Mouse (Mus musculus): ENCODE data around the gene Fpgs. TPM values are rescaled to one million over a fixed set of nuclear protein-coding genes. Genes with fewer than 3 reads are reported as not detected.

Fpgs gene
- total RNA-seq, 2 experiments from 2014 or later, result 9.5 to 10.1 TPM

DNA sequence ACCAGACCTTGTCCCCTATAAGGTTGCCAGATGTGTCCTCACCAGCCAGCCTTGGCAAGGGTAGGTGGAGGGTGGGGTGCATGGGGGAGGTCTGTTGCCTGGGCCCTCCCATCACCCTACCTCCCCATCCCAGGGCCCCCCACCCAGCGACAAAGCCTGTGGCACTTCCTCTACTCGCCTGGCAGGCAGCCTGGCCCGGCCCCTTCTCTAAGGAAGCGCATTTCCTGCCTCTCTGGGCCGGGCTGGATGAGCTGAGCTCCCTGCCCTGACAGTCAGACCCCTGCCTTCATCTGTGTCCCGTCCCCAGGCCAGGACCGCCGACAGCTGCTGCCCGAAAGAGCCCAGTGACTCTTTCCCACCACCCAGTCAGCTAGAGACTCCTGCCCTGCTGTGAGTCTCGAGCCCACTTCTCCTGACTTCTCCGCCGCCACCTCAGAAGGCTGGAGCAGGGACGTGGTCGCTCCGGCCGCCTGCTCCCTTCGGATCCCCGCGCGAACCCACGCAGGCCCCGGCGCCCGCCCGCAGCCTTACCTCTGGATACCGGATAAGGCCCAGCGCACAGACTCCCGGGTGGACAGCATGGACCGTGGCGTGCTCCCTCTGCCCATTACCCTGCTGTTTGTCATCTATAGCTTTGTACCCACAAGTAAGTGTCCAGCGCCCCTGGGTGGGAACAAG, 57.4 kb downstream of the Fpgs start, which contains the start of gene Eng:
TSS of gene Eng (plus strand) at position 217 of the 678 bp plus-strand sequence.
- no peak for DNase-seq (ENCODE audit: low spot score in 2 of 2)
- intact Hi-C loops (cut with DNase I), result no loop called here

DNA sequence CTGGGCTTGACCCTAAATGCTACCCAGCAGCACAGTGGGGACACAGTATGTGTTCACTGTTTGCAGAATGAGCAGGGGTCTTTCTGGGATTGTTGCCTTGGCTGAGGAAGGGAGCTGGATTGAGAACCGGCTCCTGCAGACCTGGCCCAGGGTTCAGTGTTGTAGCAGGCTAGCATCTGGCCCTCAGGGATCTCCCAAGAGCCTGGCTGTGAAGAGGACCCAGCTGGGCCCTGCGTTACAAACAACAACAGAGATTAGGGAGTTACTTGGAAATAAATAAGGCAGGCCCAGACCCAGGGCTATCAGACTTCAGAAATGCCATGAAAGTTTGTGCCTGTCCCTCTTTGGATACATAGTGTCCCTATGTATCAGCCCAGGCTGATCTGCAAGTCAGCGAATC, 58.3 kb downstream of the Fpgs start:
- intact Hi-C loops (cut with DNase I), result no loop called here
- DNase-seq (ENCODE audit: low spot score in 2 of 2), result no peak

DNA sequence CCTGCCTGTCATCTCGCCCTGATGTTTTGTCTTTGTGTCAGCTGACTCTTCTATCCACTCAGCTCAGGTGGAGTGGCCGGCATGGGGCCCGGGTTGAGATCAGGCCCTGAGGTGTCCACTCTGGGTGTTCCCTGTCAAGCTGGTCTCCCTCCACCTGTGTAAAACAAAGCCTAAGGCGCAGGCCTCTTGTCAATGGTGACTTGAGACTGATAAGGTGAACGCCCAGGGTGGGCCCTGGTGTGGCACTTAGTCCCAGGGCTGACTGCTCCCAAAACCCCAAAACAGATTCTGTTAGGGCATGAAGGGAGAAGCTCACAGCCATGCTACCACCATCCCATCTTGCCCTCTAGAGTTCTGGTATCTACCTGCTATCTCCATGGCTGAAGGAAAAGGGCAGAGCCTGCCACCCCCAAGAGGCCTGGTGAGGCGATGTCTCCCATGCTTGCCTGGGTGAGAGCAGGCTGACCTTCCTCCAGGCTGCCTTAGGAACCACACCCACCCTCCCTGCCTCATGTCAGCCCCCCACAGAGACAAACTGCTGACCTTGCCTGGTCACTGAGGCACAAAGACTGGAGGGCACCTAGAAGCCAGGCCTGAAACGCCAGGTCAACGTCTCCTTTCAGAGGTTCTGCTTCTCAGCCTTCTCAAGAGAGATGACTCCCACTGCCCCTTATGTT, 59.0 kb downstream of the Fpgs start:
- intact Hi-C loops (cut with DNase I), result no loop called here
- no peak for DNase-seq (ENCODE audit: low spot score in 2 of 2)

DNA sequence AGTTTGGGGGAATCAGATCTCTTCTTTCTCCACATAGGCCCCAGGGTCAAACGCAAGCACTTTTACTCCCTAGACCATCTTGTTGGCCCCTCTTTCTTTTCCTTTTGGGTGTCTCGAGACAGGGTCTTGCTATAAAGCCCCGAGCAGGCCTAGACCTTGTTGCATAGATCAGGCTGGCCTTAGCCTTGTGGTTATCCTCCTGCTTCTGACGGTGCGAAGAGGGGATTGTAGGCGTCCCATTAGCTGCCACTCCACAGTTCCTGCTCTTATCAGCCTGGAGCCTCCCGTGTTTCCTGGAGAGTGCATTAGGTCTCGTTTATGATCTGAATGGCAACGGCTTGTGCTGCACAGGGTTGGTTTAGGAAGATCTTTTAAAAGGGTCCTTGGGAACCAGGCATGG, 59.9 kb downstream of the Fpgs start:
- intact Hi-C loops (cut with DNase I), result no loop called here
- DNase-seq (ENCODE audit: low spot score in 2 of 2), result no peak

DNA sequence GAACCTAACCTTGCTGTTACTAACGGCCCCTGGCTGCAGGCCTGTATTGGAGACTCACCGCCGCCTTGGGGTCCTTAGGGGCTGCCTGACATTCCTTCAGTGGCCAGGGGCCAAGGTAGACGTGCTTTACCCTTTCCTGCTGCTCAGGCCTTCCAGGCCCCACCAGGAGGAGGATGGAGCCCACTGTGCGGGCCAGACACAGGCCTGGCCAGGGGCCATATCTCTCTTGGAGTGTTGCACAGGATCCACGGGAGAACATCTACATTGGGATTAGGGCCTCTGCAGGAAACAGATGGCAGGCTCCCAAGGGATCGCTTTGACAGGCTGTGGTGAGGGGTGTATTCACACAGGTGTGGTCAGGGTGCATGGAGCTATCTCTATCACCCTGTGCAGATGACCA, 61.1 kb downstream of the Fpgs start:
- intact Hi-C loops (cut with DNase I), result no loop called here
- no peak for DNase-seq (ENCODE audit: low spot score in 2 of 2)

DNA sequence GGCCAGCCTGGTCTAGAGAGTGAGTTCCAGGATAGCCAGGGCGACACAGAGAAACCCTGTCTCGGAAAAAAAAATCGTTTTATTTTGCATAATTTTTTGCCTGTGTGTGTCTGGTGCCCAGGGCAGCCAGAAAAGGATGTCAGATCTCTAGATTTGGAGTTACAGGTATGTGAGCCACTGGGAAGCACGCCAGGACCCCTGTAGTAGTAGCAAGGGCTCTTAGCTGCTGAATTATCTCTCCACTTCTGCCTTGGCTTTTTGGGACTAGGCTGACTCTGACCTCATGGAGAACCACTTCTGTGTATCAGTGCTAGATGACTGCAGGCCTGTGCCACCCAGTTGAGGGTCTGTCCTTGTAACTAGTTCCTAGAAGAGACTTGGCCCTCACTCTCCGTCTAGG, 62.1 kb downstream of the Fpgs start:
- no peak for DNase-seq (ENCODE audit: low spot score in 2 of 2)
- intact Hi-C loops (cut with DNase I), result no loop called here

DNA sequence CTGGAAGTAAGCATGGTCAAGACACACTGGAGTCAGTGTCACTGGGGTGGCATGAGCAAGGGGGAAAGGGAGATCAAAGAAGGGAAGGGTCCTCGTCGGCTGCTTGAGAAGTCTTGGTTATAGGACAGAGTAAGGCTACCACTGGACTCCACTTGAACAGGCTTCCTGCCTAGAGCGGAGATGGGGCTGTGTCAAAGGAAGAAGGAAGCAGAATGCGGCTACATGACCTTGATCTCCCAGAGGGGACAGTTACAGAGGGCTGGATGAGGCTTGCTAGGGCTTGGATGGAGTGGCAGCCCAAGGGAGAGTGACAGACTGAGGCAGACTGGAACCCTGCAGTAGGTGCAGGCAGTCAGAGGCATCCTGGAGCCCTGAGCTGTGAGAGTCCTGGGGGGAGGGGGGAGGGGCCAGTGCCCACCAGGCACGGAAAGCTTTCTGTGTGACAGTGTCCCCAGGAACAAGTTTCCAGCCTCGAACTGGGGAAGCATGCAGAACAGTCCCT, 63.3 kb downstream of the Fpgs start:
- intact Hi-C loops (cut with DNase I), result no loop called here
- DNase-seq (ENCODE audit: low spot score in 2 of 2), result no peak

DNA sequence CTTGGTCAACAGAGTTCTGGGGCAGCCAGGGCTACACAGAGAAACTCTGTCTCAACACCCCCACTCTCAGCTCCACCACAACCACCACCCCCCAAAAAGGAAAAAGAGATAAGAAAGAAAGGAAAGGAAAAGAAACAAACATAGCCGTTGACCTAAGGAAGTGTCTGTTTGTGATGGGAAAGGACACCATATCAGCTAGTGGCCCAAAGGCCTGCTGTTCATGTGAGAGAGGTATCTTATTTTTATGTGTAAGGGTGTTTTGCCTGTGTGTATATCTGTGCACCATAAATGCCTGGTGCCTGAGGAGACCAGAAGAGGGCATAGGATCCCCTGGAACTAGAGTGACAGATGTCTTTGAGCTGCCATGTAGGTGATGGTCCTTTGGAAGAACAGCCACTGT, 64.3 kb downstream of the Fpgs start:
- intact Hi-C loops (cut with DNase I), result no loop called here
- no peak for DNase-seq (ENCODE audit: low spot score in 2 of 2)

DNA sequence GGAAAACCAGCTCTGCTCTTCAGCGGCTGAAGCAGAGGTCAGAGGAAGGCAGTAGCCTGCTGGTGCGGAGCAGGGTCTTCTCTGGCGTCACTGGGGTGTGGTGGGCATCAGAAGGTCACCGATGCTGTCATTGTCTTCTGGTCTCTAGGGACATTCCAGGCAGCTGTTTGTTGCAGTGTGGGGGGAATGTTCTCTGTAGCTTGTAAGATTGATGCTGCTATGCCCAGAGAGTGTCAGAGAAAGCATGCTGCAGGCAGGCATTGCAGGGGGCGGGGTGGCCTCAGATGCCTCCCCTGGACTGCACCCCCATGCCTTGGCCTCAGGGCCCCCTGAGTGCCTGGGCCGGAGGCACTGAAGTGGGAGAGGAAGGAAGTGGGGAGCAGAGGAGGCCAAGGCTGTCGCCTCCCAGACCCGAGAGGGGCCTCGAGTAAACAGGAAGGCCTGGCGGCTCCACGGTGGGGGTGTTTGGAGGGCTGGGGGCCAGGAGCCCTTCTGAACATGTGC, 66.1 kb downstream of the Fpgs start:
- intact Hi-C loops (cut with DNase I), result no loop called here
- peak in 1 of 2 experiments; percentile 43 for DNase-seq (ENCODE audit: low spot score in 2 of 2)

DNA sequence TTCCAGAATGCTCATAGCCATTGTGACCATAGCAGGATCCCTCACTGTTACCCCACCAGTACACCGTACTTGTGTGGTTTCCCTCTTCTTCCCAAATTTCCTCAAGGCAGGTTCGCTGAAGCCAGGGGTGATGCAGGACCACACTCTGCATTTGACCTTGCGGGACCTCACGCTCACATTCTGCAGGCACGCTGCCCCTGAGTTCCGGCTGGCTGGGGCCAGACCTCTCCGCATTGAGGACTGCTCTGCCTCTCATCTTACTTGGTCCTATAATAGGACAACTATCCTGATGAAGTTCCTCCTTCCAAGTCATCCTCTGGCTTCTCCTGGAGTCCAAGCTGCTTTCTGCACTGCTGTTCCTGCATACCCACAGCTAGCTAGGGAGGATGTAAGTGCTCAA, 67.3 kb downstream of the Fpgs start:
- no peak for DNase-seq (ENCODE audit: low spot score in 2 of 2)
- intact Hi-C loops (cut with DNase I), result no loop called here

DNA sequence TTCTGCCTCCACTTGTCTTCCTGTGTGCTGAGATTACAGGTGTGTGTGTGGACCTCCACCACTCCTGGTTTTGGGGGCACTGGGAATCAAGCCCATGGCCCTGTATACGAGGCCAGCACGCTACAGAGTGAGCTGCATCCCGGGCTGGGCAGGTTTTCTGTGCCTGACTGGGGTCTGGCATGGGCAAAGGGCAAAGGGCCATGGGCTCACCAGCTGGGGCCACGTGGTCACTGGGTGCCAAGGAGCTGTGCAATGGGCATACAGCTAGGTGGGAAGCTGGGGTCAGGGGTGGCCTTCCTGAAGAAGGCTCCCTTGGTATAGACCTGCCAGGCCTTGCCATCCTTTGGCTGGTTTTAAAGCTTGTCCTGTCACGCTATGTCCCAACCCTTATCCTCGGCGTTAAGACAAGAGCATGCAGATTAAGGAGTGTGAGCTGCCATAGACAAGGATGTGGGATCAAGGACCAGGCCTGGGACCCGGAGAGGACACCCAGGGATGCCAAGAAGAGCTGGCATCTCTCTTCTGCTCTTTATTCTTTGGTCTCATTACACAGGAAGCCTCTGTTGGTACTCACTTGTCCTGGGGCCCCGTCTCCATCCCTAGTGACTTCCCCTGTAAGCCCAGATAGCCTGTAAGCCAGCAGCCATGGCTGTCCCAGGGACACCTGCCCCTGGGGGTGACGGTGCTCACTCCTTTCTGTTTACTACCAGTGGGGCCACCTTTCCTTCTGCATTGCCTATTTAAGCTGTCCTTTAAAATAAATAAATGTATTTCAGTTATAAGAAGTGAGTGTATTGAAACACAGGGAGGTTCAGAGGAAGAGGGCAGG, 69.5 kb downstream of the Fpgs start:
- no peak for DNase-seq (ENCODE audit: low spot score in 2 of 2)
- intact Hi-C loops (cut with DNase I), result no loop called here

DNA sequence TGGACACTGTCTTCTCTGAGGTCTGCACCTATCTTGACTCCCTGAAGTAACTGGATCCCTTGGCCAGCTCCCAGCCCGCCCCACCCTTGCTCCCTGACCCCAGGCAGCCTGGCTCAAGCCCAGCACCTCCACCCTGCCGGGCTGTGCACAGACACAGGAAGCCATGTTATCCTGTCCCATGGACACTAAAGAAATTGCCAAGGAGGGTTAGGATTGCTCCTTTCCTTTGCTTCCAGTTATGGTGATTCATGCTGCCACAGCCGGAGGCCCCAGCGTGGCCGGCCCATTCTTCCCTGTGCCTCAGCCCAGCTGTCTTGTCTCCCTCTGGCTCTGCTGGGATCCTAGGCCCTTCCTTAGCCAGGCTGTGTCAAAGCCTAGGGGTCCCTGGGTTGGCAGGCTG, 70.3 kb downstream of the Fpgs start:
- intact Hi-C loops (cut with DNase I), result no loop called here
- DNase-seq (ENCODE audit: low spot score in 2 of 2), result no peak

Small RNA genes within 50 kb of the gene (microRNA-seq; reads per million reads assigned to microRNA genes)
- gene Gm47291, result 0 reads per million in 2 experiments
- gene Mir1954, result 0 reads per million in 2 experiments
- gene Mir2861, result 0 to 0.53 reads per million in 2 experiments
- 0 reads per million in 2 experiments for gene Mir3960
- 1.0 to 1.3 reads per million in 2 experiments for gene Mir8093

Other genes starting within 250 kb of the Fpgs start
- 10 to 100 TPM; 35.2 to 44.4 TPM for gene Fam102a, start 168.8 kb downstream of the Fpgs start, total RNA-seq (2021)
- gene Dpm2, start 133.3 kb downstream of the Fpgs start, total RNA-seq (2021), result 10 to 100 TPM; 78.7 to 86.3 TPM
- gene Pip5kl1, start 129.3 kb downstream of the Fpgs start, total RNA-seq (2021), result 10 to 100 TPM; 12.7 to 14.3 TPM
- gene 9430097D07Rik, start 128.5 kb downstream of the Fpgs start, total RNA-seq (2021), result 1 to 10 TPM in 1 of 2 experiments, under 1 TPM in 1; 0.86 to 1.1 TPM
- 10 to 100 TPM; 36.2 to 38.4 TPM for gene St6galnac4, start 117.0 kb downstream of the Fpgs start, total RNA-seq (2021)
- gene St6galnac6, start 104.4 kb downstream of the Fpgs start, total RNA-seq (2021), result 100 to 1,000 TPM; 110 to 114 TPM
- gene Ak1, start 82.4 kb downstream of the Fpgs start, total RNA-seq (2021), result 100 to 1,000 TPM; 162 to 164 TPM
- 10 to 100 TPM; 30.7 to 34.5 TPM for gene Eng, start 57.5 kb downstream of the Fpgs start, total RNA-seq (2021)
- gene Cdk9, start 8.9 kb upstream of the Fpgs start, total RNA-seq (2021), result 100 to 1,000 TPM; 100 to 106 TPM
- 10 to 100 TPM; 31.1 to 35.6 TPM for gene Sh2d3c, start 16.9 kb upstream of the Fpgs start, total RNA-seq (2021)
- 1 to 10 TPM; 2.2 to 3.8 TPM for gene 6330409D20Rik, start 36.9 kb upstream of the Fpgs start, total RNA-seq (2021)
- gene Tor2a, start 53.1 kb upstream of the Fpgs start, total RNA-seq (2021), result 10 to 100 TPM; 27.6 to 30.4 TPM
- gene Ttc16, start 71.5 kb upstream of the Fpgs start, total RNA-seq (2021), result under 1 TPM; 0.23 to 0.35 TPM
- 1 to 10 TPM; 6.1 to 7.6 TPM for gene Ptrh1, start 71.6 kb upstream of the Fpgs start, total RNA-seq (2021)
- gene Cfap157, start 80.3 kb upstream of the Fpgs start, total RNA-seq (2021), result under 1 TPM in 1 of 2 experiments, not detected in 1; 0.33 TPM
- gene Stxbp1, start 143.1 kb upstream of the Fpgs start, total RNA-seq (2021), result 1,000 to 10,000 TPM; 1,032 to 1,038 TPM
- 10 to 100 TPM; 20.0 to 21.0 TPM for gene Fam129b, start 172.0 kb upstream of the Fpgs start, total RNA-seq (2021)

Data from left cerebral cortex, postnatal 14 days (tissue).